Mouse (Mus musculus) kidney, postnatal 36 days (tissue): Measurements from ENCODE around the gene Pcdh9.

Experiments
- DNase-seq, 2 experiments: peaks; one replicate each; pipeline ENCODE4 v3.0.0; 2021 to 2022; ENCODE audit warnings: mixed read lengths in 2 of 2

Gene Pcdh9

GRCm38 (mm10) chr14:93890519-93891370 lies at the start of gene Pcdh9:
Gene Pcdh9, minus strand, starts transcription at chr14:93890679.
- DNase-seq: peak; percentile 54 to 61

GRCm38 (mm10) chr14:93906928-93907327 lies 16.4 kb upstream of the Pcdh9 start:
- no peak for DNase-seq

- DNase-seq: no peak
These were observed 8.1 kb upstream of the Pcdh9 start for GRCm38 (mm10) chr14:93898533-93898932.

GRCm38 (mm10) chr14:93895131-93895530 lies 4.7 kb upstream of the Pcdh9 start:
- no peak for DNase-seq

GRCm38 (mm10) chr14:93891371-93891746 lies 880 bp upstream of the Pcdh9 start:
- DNase-seq: peak in 1 of 2 experiments; percentile 5

- DNase-seq: no peak
These were observed 500 bp downstream of the Pcdh9 start for GRCm38 (mm10) chr14:93889839-93890518.

- no peak for DNase-seq
These were observed 1.2 kb downstream of the Pcdh9 start for GRCm38 (mm10) chr14:93889231-93889630.

GRCm38 (mm10) chr14:93888346-93888745 lies 2.1 kb downstream of the Pcdh9 start:
- no peak for DNase-seq

- no peak for DNase-seq
These were observed 3.4 kb downstream of the Pcdh9 start for GRCm38 (mm10) chr14:93887066-93887465.

- no peak for DNase-seq
These were observed 4.9 kb downstream of the Pcdh9 start for GRCm38 (mm10) chr14:93885551-93886084.

GRCm38 (mm10) chr14:93884467-93884866 lies 6.0 kb downstream of the Pcdh9 start:
- peak; percentile 14 to 66 for DNase-seq

GRCm38 (mm10) chr14:93880071-93880470 lies 10.4 kb downstream of the Pcdh9 start:
- no peak for DNase-seq

GRCm38 (mm10) chr14:93875968-93876367 lies 14.5 kb downstream of the Pcdh9 start:
- DNase-seq: no peak

- no peak for DNase-seq
These were observed 22.3 kb downstream of the Pcdh9 start for GRCm38 (mm10) chr14:93868211-93868610.

GRCm38 (mm10) chr14:93858069-93858468 lies 32.4 kb downstream of the Pcdh9 start:
- DNase-seq: no peak

GRCm38 (mm10) chr14:93846091-93846677 lies 44.3 kb downstream of the Pcdh9 start:
- no peak for DNase-seq

- no peak for DNase-seq
These were observed 47.7 kb downstream of the Pcdh9 start for GRCm38 (mm10) chr14:93842686-93843288.

GRCm38 (mm10) chr14:93832511-93832910 lies 58.0 kb downstream of the Pcdh9 start:
- DNase-seq: no peak

- DNase-seq: no peak
These were observed 63.3 kb downstream of the Pcdh9 start for GRCm38 (mm10) chr14:93827159-93827558.

GRCm38 (mm10) chr14:93826042-93826462 lies 64.4 kb downstream of the Pcdh9 start:
- DNase-seq: no peak

GRCm38 (mm10) chr14:93818845-93819244 lies 71.6 kb downstream of the Pcdh9 start:
- DNase-seq: no peak

- DNase-seq: no peak
These were observed 72.9 kb downstream of the Pcdh9 start for GRCm38 (mm10) chr14:93817591-93817990.

- no peak for DNase-seq
These were observed 95.9 kb downstream of the Pcdh9 start for GRCm38 (mm10) chr14:93794530-93794929.
